13 mouse cellular contexts compared by ENCODE assay signal in genomic region chr17:35147922-35148639, GRCm38 (mm10). TPM values are rescaled to one million over a fixed set of nuclear protein-coding genes. Genes with fewer than 3 reads are reported as not detected.
DNase-seq lines count a peak whose midpoint lies in the region; ATAC-seq and TF ChIP-seq lines count a peak whose summit lies in the region.
"Had no signal": no experiment of that assay in that cellular context is flagged by ENCODE, and none has a peak within 500 bp of the region (broad histone marks: within the 10 kb centered on the region; RNA-seq: fewer than 3 reads in every experiment).

No protein-coding gene starts in this region.

- TF ChIP-seq POLR2A in lung, adult 2 months (IDR thresholded peaks at IDR 0.05; ENCODE audit: borderline replicate concordance, extremely low read depth, low read depth, low read length), result no peak

- H3K27me3 ChIP-seq in intestine, embryonic 14.5 days (replicated peaks; ENCODE audit: control insufficient read depth, insufficient read depth, low read length), result no peaks in the 10 kb centered on the region
- no peaks in the 10 kb centered on the region for H3K27me3 ChIP-seq in intestine, embryonic 15.5 days (replicated peaks)

- 0 out of 2 replicates have a peak overlapping the region, but pooled peaks have one; percentile 10 for H3K27ac ChIP-seq in intestine, embryonic 14.5 days (ENCODE audit: low read depth)
- no peak overlapping the region; the same call in 1 of the 2 replicates for H3K27ac ChIP-seq in intestine, embryonic 15.5 days

- no peak overlapping the region for H3K4me3 ChIP-seq in intestine, embryonic 14.5 days (ENCODE audit: low read depth, low read length)
- no peak overlapping the region for H3K4me3 ChIP-seq in intestine, embryonic 15.5 days (replicated peaks)
- H3K4me3 ChIP-seq in lung, adult 2 months (replicated peaks; ENCODE audit: extremely low read depth, low read depth, low read length), result no peak overlapping the region

- H3K4me2 ChIP-seq in intestine, embryonic 14.5 days (ENCODE audit: low read length), result no peak overlapping the region
- H3K4me2 ChIP-seq in intestine, embryonic 15.5 days (replicated peaks), result no peak overlapping the region

- 71% methylated on average over 5 of the region's 5 CpGs for WGBS in intestine, embryonic 14.5 days
- 65% methylated on average over 5 of the region's 5 CpGs for WGBS in intestine, embryonic 15.5 days
- WGBS in lung, adult 2 months, result 52% methylated on average over 5 of the region's 5 CpGs

- peaks cover 96% of the 10 kb centered on the region for H3K36me3 ChIP-seq in intestine, embryonic 14.5 days (ENCODE audit: control insufficient read depth, insufficient read depth, low read length)
- H3K36me3 ChIP-seq in intestine, embryonic 15.5 days, result peaks cover 77% of the 10 kb centered on the region

- DNase-seq in adrenal gland, postnatal 14 days, result peak; percentile 63
- DNase-seq in adrenal gland, adult 18-20 months (ENCODE audit: low spot score in 2 of 2), result no peak
- no peak for DNase-seq in intestine, embryonic 14.5 days (ENCODE audit: low spot score)
- DNase-seq in retina, embryonic 14.5 days (ENCODE audit: low spot score), result peak; percentile 13
- no peak for DNase-seq in retina, postnatal 1 day
- DNase-seq in lung, adult 2 months, result no peak
- DNase-seq: adrenal gland, adult 8-10 months; cerebellum, adult 11 months; embryo, embryonic 11 days had no signal

- no peak for TF ChIP-seq CTCF in lung, adult 2 months (IDR thresholded peaks at IDR 0.05; ENCODE audit: insufficient read depth, low read length)

- H3K4me1 ChIP-seq in intestine, embryonic 14.5 days (replicated peaks; ENCODE audit: control insufficient read depth, insufficient read depth, low read length), result no peaks in the 10 kb centered on the region
- no peaks in the 10 kb centered on the region for H3K4me1 ChIP-seq in intestine, embryonic 15.5 days (replicated peaks)
- H3K4me1 ChIP-seq in lung, adult 2 months (ENCODE audit: control insufficient read depth, insufficient read depth, low read length), result no peaks in the 10 kb centered on the region

- ATAC-seq in intestine, embryonic 14.5 days (replicated peaks; ENCODE audit: low FRiP score, low TSS enrichment, low read depth), result no peak
- no peak for ATAC-seq in intestine, embryonic 15.5 days
- no peak for ATAC-seq in megakaryocyte-erythroid progenitor cell, adult 5-6 weeks (replicated peaks; ENCODE audit: low FRiP score, low TSS enrichment, poor library complexity, severe bottlenecking)

- H3K9ac ChIP-seq in intestine, embryonic 14.5 days (ENCODE audit: low read length), result no peak overlapping the region
- H3K9ac ChIP-seq in intestine, embryonic 15.5 days, result no peak overlapping the region

- no peaks in the 10 kb centered on the region for H3K9me3 ChIP-seq in intestine, embryonic 14.5 days (ENCODE audit: control insufficient read depth, low read length)
- H3K9me3 ChIP-seq in intestine, embryonic 15.5 days, result no peaks in the 10 kb centered on the region

RNA-seq across cellular contexts. Expression of gene Bag6, which starts 13.1 kb away (rescaled TPM):
- total RNA-seq in adrenal gland, postnatal 14 days (2021), result 357 and 375 TPM in 2 replicates
- total RNA-seq in adrenal gland, adult 18-20 months (2021), result 100 to 1,000 TPM; 307 to 394 TPM
- polyA plus RNA-seq in intestine, embryonic 14.5 days (2014; fragmentation: Nextera tagmentation; extraction: Ambion mirVana), result 75.5 and 79.5 TPM in 2 replicates
- 45.2 and 46.4 TPM in 2 replicates for polyA plus RNA-seq in intestine, embryonic 15.5 days (2015; fragmentation: Nextera tagmentation; extraction: Ambion mirVana)
- 158 TPM in 2 replicates for total RNA-seq in megakaryocyte-erythroid progenitor cell, adult 5-6 weeks (2014; fragmentation: Nextera tagmentation)
- 63.3 and 105 TPM in 2 replicates for total RNA-seq in megakaryocyte-erythroid progenitor cell, adult 5-6 weeks (2017)
- polyA plus RNA-seq in lung, adult 2 months (2012; rRNA removed), result 227 and 234 TPM in 2 replicates

RNA-seq across cellular contexts. Expression of gene Apom, which starts 16.2 kb away (rescaled TPM):
- 3.3 and 35.6 TPM in 2 replicates for total RNA-seq in adrenal gland, postnatal 14 days (2021)
- not detected for total RNA-seq in adrenal gland, adult 18-20 months (2021)
- 0.95 and 1.5 TPM in 2 replicates for polyA plus RNA-seq in intestine, embryonic 14.5 days (2014; fragmentation: Nextera tagmentation; extraction: Ambion mirVana)
- polyA plus RNA-seq in intestine, embryonic 15.5 days (2015; fragmentation: Nextera tagmentation; extraction: Ambion mirVana), result 10.4 and 13.7 TPM in 2 replicates
- not detected in 2 replicates for total RNA-seq in megakaryocyte-erythroid progenitor cell, adult 5-6 weeks (2014; fragmentation: Nextera tagmentation)
- total RNA-seq in megakaryocyte-erythroid progenitor cell, adult 5-6 weeks (2017), result not detected in 2 replicates
- 0.12 TPM in 1 of 2 replicates, not detected in the other for polyA plus RNA-seq in lung, adult 2 months (2012; rRNA removed)
- total RNA-seq: layer of hippocampus, adult 8-10 months; megakaryocyte progenitor cell, adult 5-6 weeks had no signal

RNA-seq across cellular contexts. Expression of gene Prrc2a, which starts 16.6 kb away (rescaled TPM):
- total RNA-seq in adrenal gland, postnatal 14 days (2021), result 246 and 247 TPM in 2 replicates
- total RNA-seq in adrenal gland, adult 18-20 months (2021), result 100 to 1,000 TPM; 214 to 251 TPM
- 186 and 196 TPM in 2 replicates for polyA plus RNA-seq in intestine, embryonic 14.5 days (2014; fragmentation: Nextera tagmentation; extraction: Ambion mirVana)
- polyA plus RNA-seq in intestine, embryonic 15.5 days (2015; fragmentation: Nextera tagmentation; extraction: Ambion mirVana), result 125 and 131 TPM in 2 replicates
- 392 and 430 TPM in 2 replicates for total RNA-seq in megakaryocyte-erythroid progenitor cell, adult 5-6 weeks (2014; fragmentation: Nextera tagmentation)
- total RNA-seq in megakaryocyte-erythroid progenitor cell, adult 5-6 weeks (2017), result 44.9 and 47.1 TPM in 2 replicates
- polyA plus RNA-seq in lung, adult 2 months (2012; rRNA removed), result 327 and 373 TPM in 2 replicates

RNA-seq across cellular contexts. Expression of gene D17H6S53E, which starts 21.9 kb away (rescaled TPM):
- 23.6 and 24.8 TPM in 2 replicates for total RNA-seq in adrenal gland, postnatal 14 days (2021)
- total RNA-seq in adrenal gland, adult 18-20 months (2021), result 10 to 100 TPM; 28.8 to 34.6 TPM
- polyA plus RNA-seq in intestine, embryonic 14.5 days (2014; fragmentation: Nextera tagmentation; extraction: Ambion mirVana), result 8.4 and 10.8 TPM in 2 replicates
- polyA plus RNA-seq in intestine, embryonic 15.5 days (2015; fragmentation: Nextera tagmentation; extraction: Ambion mirVana), result 13.6 and 13.7 TPM in 2 replicates
- total RNA-seq in megakaryocyte-erythroid progenitor cell, adult 5-6 weeks (2014; fragmentation: Nextera tagmentation), result 0.70 and 6.3 TPM in 2 replicates
- total RNA-seq in megakaryocyte-erythroid progenitor cell, adult 5-6 weeks (2017), result 4.4 and 9.0 TPM in 2 replicates
- 12.1 and 12.9 TPM in 2 replicates for polyA plus RNA-seq in lung, adult 2 months (2012; rRNA removed)

RNA-seq across cellular contexts. Expression of gene Csnk2b, which starts 26.2 kb away (rescaled TPM):
- total RNA-seq in adrenal gland, postnatal 14 days (2021), result 210 and 214 TPM in 2 replicates
- 100 to 1,000 TPM; 192 to 217 TPM for total RNA-seq in adrenal gland, adult 18-20 months (2021)
- 275 and 286 TPM in 2 replicates for polyA plus RNA-seq in intestine, embryonic 14.5 days (2014; fragmentation: Nextera tagmentation; extraction: Ambion mirVana)
- polyA plus RNA-seq in intestine, embryonic 15.5 days (2015; fragmentation: Nextera tagmentation; extraction: Ambion mirVana), result 248 and 271 TPM in 2 replicates
- 340 and 451 TPM in 2 replicates for total RNA-seq in megakaryocyte-erythroid progenitor cell, adult 5-6 weeks (2014; fragmentation: Nextera tagmentation)
- total RNA-seq in megakaryocyte-erythroid progenitor cell, adult 5-6 weeks (2017), result 319 and 482 TPM in 2 replicates
- polyA plus RNA-seq in lung, adult 2 months (2012; rRNA removed), result 232 and 297 TPM in 2 replicates

Comparison
In these comparisons a context has a peak if more than half of its experiments do, and no peak if none do; other contexts are left out.
1. DNase-seq: peak in adrenal gland, postnatal 14 days (single experiment) and retina, embryonic 14.5 days (single experiment); none in adrenal gland, adult 18-20 months (0 of 2), intestine, embryonic 14.5 days (single experiment), retina, postnatal 1 day (single experiment) and lung, adult 2 months (single experiment).